ENCODE assay signal across 13 mouse cellular contexts in genomic region chr3:100236725-100237436, GRCm38 (mm10).
"Had no signal": no experiment of that assay in that cellular context is flagged by ENCODE, and none has a peak within 500 bp of the region (broad histone marks: within the 10 kb centered on the region; RNA-seq: fewer than 3 reads in every experiment).

No protein-coding gene starts in this region.

- DNase-seq: kidney, postnatal 10 days; kidney, postnatal 36 days; layer of hippocampus, postnatal 36 days; liver, embryonic 13.5 days; lung, adult 2 months; lung, postnatal 14 days; lung, postnatal 4 days; midbrain, embryonic 14.5 days; right cerebral cortex, adult 18-20 months; right cerebral cortex, postnatal 14 days; right cerebral cortex, postnatal 4 days; thymus, adult 2 months; thymus, postnatal 25 days had no signal
